Mouse (Mus musculus): ENCODE results near the gene Stx1b.

DNA sequence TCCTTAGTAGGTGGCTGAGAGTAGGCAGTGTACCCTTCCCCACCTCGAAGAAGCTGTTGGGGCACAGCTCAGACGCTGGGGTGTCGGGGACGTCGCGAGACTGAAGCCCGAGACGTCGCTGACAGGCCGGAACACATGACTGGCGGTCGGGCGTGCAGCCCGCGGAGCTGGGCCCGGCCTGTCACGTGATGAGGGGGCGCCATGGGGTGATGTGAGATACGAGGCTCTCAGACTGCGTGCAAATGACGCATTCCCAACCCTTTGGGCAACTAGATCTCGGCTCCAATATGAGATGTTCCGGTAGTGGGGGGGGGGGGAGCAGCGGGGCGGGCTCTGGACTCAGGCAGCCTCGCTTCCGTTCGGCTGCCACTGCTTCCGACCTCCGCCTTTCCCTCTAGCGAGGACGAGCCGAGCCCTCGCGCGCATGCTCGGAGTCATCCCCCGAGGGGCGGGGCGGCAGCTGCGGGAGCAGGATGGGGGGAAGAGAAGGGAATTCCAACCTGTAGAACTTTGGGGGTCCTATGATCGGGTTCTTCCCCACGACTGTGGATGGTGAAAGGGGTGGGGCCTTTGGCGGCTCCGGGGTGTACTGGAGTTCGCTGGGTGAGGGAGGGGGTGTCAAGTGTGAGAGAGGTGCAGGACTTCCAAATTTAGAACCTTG, 17.1 kb upstream of the Stx1b start:
- no peak; the same call in 1 of the 2 replicates for TF ChIP-seq POLR2A (IDR thresholded peaks at IDR 0.05; ENCODE audit: control insufficient read depth, low read depth, low read length)
- no peak for TF ChIP-seq CTCF (IDR thresholded peaks at IDR 0.05; ENCODE audit: control insufficient read depth, insufficient read depth, insufficient replicate concordance, low read depth, low read length)

All from testis, adult 2 months (tissue).